In the genomic region with DNA sequence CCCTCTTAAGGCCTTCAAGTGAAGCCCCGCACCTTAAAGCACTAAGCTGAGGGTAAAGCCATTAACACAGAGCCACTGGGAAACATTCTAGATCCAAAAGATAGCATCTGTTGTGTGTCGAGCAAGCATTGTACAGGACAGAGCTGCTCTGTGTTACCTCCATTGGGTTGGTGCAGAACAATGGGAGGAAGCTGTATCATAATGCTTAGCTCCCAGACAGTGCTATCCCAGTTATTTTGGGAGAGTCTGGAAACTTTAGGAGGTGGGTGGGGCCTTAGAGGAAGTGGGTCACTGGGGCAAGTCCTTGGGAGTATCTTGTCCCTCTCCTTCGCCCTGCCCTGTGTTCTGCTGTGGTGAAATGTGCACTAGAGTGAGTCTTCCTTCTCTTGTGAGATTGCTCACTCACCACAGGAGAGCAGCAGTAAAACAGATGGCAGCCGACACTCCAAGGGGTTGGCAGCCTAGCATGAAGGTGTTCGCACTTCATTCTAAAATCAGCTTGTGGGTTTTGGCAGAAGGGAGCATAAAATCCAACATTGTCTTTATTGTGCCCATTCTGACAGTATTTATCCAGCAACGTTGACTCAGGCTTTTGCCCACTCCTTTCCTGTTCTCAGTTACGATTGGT, we compare ENCODE assay signal across 14 mouse cellular contexts. TPM values are rescaled to one million over a fixed set of nuclear protein-coding genes. Genes with fewer than 3 reads are reported as not detected.
DNase-seq lines count a peak whose midpoint lies in the region; ATAC-seq and TF ChIP-seq lines count a peak whose summit lies in the region.
"Had no signal": no experiment of that assay in that cellular context is flagged by ENCODE, and none has a peak within 500 bp of the region (broad histone marks: within the 10 kb centered on the region; RNA-seq: fewer than 3 reads in every experiment).

No protein-coding gene starts in this region.

- TF ChIP-seq POLR2A in brain, embryonic 14.5 days (IDR thresholded peaks at IDR 0.05; ENCODE audit: borderline replicate concordance, extremely low read depth, insufficient read depth, insufficient read length, poor library complexity, severe bottlenecking), result no peak

- ATAC-seq in frontal cortex, adult (ENCODE audit: low TSS enrichment), result peak; percentile 94
- ATAC-seq in limb, embryonic 11.5 days (ENCODE audit: insufficient number of reproducible peaks, low FRiP score, low TSS enrichment, low read depth), result no peak
- ATAC-seq in limb, embryonic 12.5 days (ENCODE audit: insufficient number of reproducible peaks, insufficient read depth, low FRiP score, low TSS enrichment, low read depth), result peak; percentile 42; the same call in 1 of the 2 replicates
- ATAC-seq: Patski had no signal

- no peaks in the 10 kb centered on the region for H3K27me3 ChIP-seq in limb, embryonic 11.5 days (ENCODE audit: control insufficient read depth, insufficient read depth, low read length)
- H3K27me3 ChIP-seq in limb, embryonic 10.5 days (ENCODE audit: low read depth, poor library complexity, severe bottlenecking), result no peaks in the 10 kb centered on the region
- no peaks in the 10 kb centered on the region for H3K27me3 ChIP-seq in limb, embryonic 12.5 days
- H3K27me3 ChIP-seq: embryonic facial prominence, embryonic 13.5 days; Patski had no signal

- H3K4me2 ChIP-seq in limb, embryonic 11.5 days (ENCODE audit: low read depth, severe bottlenecking), result no peak overlapping the region
- H3K4me2 ChIP-seq in limb, embryonic 12.5 days, result no peak overlapping the region
- H3K4me2 ChIP-seq: embryonic facial prominence, embryonic 13.5 days; hindbrain, embryonic 14.5 days had no signal

- no peak overlapping the region for H3K27ac ChIP-seq in limb, embryonic 11.5 days (replicated peaks; ENCODE audit: low read depth, low read length)
- H3K27ac ChIP-seq in limb, embryonic 10.5 days, result no peak overlapping the region
- no peak overlapping the region for H3K27ac ChIP-seq in limb, embryonic 12.5 days
- H3K27ac ChIP-seq: embryonic facial prominence, embryonic 13.5 days; hindbrain, embryonic 14.5 days had no signal

- no peak overlapping the region for H3K4me3 ChIP-seq in limb, embryonic 11.5 days (ENCODE audit: low read depth, low read length)
- no peak overlapping the region for H3K4me3 ChIP-seq in limb, embryonic 10.5 days
- H3K4me3 ChIP-seq in limb, embryonic 12.5 days (replicated peaks), result no peak overlapping the region
- H3K4me3 ChIP-seq: embryonic facial prominence, embryonic 13.5 days; myocyte had no signal

- H3K9me3 ChIP-seq in limb, embryonic 11.5 days (ENCODE audit: control insufficient read depth, low read length), result no peaks in the 10 kb centered on the region
- no peaks in the 10 kb centered on the region for H3K9me3 ChIP-seq in limb, embryonic 10.5 days (replicated peaks)
- H3K9me3 ChIP-seq in limb, embryonic 12.5 days, result no peaks in the 10 kb centered on the region
- H3K9me3 ChIP-seq: embryonic facial prominence, embryonic 13.5 days had no signal

- peaks cover 18% of the 10 kb centered on the region for H3K36me3 ChIP-seq in limb, embryonic 11.5 days (ENCODE audit: control insufficient read depth, insufficient read depth, low read length)
- H3K36me3 ChIP-seq in limb, embryonic 10.5 days, result peaks cover 87% of the 10 kb centered on the region
- peaks cover 72% of the 10 kb centered on the region for H3K36me3 ChIP-seq in limb, embryonic 12.5 days

- 94% methylated on average over 7 of the region's 7 CpGs for WGBS in limb, embryonic 11.5 days
- WGBS in limb, embryonic 10.5 days, result 92% methylated on average over 7 of the region's 7 CpGs
- WGBS in limb, embryonic 12.5 days, result 92% methylated on average over 7 of the region's 7 CpGs

- H3K9ac ChIP-seq in limb, embryonic 11.5 days (ENCODE audit: low read length), result no peak overlapping the region
- H3K9ac ChIP-seq in limb, embryonic 12.5 days (replicated peaks), result no peak overlapping the region
- H3K9ac ChIP-seq: embryonic facial prominence, embryonic 13.5 days; hindbrain, embryonic 14.5 days had no signal

- TF ChIP-seq CTCF in brain, embryonic 14.5 days (IDR thresholded peaks at IDR 0.05; ENCODE audit: borderline replicate concordance, extremely low read depth, insufficient read depth, insufficient read length), result no peak

- no peak for DNase-seq in frontal cortex, postnatal 14 days (ENCODE audit: low spot score in 2 of 2)
- peak; percentile 19 for DNase-seq in limb, embryonic 11.5 days (ENCODE audit: low spot score)
- no peak for DNase-seq in limb, embryonic 10.5 days (ENCODE audit: low spot score)
- DNase-seq in brain, embryonic 14.5 days (ENCODE audit: low read depth), result peak; percentile 53
- no peak for DNase-seq in Muller cell, postnatal 12 days (ENCODE audit: inconsistent ontology term)
- no peak for DNase-seq in spleen, postnatal 4 days (ENCODE audit: low spot score in 2 of 2)
- DNase-seq: gastrocnemius, postnatal 10 days; retina, postnatal 1 day had no signal

- H3K4me1 ChIP-seq in limb, embryonic 11.5 days (ENCODE audit: control insufficient read depth, insufficient read depth, low read length), result no peaks in the 10 kb centered on the region
- no peaks in the 10 kb centered on the region for H3K4me1 ChIP-seq in limb, embryonic 10.5 days
- H3K4me1 ChIP-seq in limb, embryonic 12.5 days (replicated peaks), result no peaks in the 10 kb centered on the region
- H3K4me1 ChIP-seq: embryonic facial prominence, embryonic 13.5 days had no signal

RNA-seq across cellular contexts. Expression of a gene that starts 13.1 kb away (rescaled TPM):
- 94.8 and 103 TPM in 2 replicates for polyA plus RNA-seq in limb, embryonic 11.5 days (2014; fragmentation: Nextera tagmentation; extraction: Ambion mirVana)
- 85.2 and 99.4 TPM in 2 replicates for polyA plus RNA-seq in limb, embryonic 10.5 days (2016; fragmentation: Nextera tagmentation; extraction: Ambion mirVana)
- polyA plus RNA-seq in brain, embryonic 14.5 days (2012; rRNA removed), result 9.8 and 13.6 TPM in 2 replicates
- 102 and 118 TPM in 2 replicates for polyA plus RNA-seq in limb, embryonic 12.5 days (2016; fragmentation: Nextera tagmentation; extraction: Ambion mirVana)

RNA-seq across cellular contexts. Expression of a gene that starts 13.1 kb away (rescaled TPM):
- 104 and 109 TPM in 2 replicates for polyA plus RNA-seq in limb, embryonic 11.5 days (2014; fragmentation: Nextera tagmentation; extraction: Ambion mirVana)
- 89.5 and 104 TPM in 2 replicates for polyA plus RNA-seq in limb, embryonic 10.5 days (2016; fragmentation: Nextera tagmentation; extraction: Ambion mirVana)
- polyA plus RNA-seq in brain, embryonic 14.5 days (2012; rRNA removed), result 72.8 and 77.9 TPM in 2 replicates
- 122 and 124 TPM in 2 replicates for polyA plus RNA-seq in limb, embryonic 12.5 days (2016; fragmentation: Nextera tagmentation; extraction: Ambion mirVana)

RNA-seq across cellular contexts. Expression of a gene that starts 40.2 kb away (rescaled TPM):
- polyA plus RNA-seq in limb, embryonic 11.5 days (2014; fragmentation: Nextera tagmentation; extraction: Ambion mirVana), result 24.8 and 29.9 TPM in 2 replicates
- 20.1 and 21.7 TPM in 2 replicates for polyA plus RNA-seq in limb, embryonic 10.5 days (2016; fragmentation: Nextera tagmentation; extraction: Ambion mirVana)
- polyA plus RNA-seq in brain, embryonic 14.5 days (2012; rRNA removed), result 8.5 and 10.1 TPM in 2 replicates
- 24.2 and 26.3 TPM in 2 replicates for polyA plus RNA-seq in limb, embryonic 12.5 days (2016; fragmentation: Nextera tagmentation; extraction: Ambion mirVana)

RNA-seq across cellular contexts. Expression of a gene that starts 40.5 kb away (rescaled TPM):
- 50.4 and 56.5 TPM in 2 replicates for polyA plus RNA-seq in limb, embryonic 11.5 days (2014; fragmentation: Nextera tagmentation; extraction: Ambion mirVana)
- 46.5 and 47.4 TPM in 2 replicates for polyA plus RNA-seq in limb, embryonic 10.5 days (2016; fragmentation: Nextera tagmentation; extraction: Ambion mirVana)
- polyA plus RNA-seq in brain, embryonic 14.5 days (2012; rRNA removed), result 22.0 and 23.3 TPM in 2 replicates
- 45.9 and 51.5 TPM in 2 replicates for polyA plus RNA-seq in limb, embryonic 12.5 days (2016; fragmentation: Nextera tagmentation; extraction: Ambion mirVana)

Comparison
In these comparisons a context has a peak if more than half of its experiments do, and no peak if none do; other contexts are left out.
1. DNase-seq: peak in limb, embryonic 11.5 days (single experiment) and brain, embryonic 14.5 days (single experiment); none in frontal cortex, postnatal 14 days (0 of 2), limb, embryonic 10.5 days (single experiment), Muller cell, postnatal 12 days (single experiment) and spleen, postnatal 4 days (0 of 2).